Mouse (Mus musculus) induced T-regulatory cell, adult 2 months (primary cell): Measurements from ENCODE around the gene Rspry1.

ENCODE experiments used
- DNase-seq: peaks from one replicate; pipeline ENCODE4 v3.0.0-alpha.2; 2012; ENCODE audit warnings: low read depth

Gene Rspry1

GRCm38 (mm10) chr8:94684287-94684686 lies 82.5 kb downstream of the Rspry1 start:
- DNase-seq = no peak

- DNase-seq = no peak
These were observed 84.2 kb downstream of the Rspry1 start for GRCm38 (mm10) chr8:94685953-94686352.

- no peak for DNase-seq
These were observed 93.0 kb downstream of the Rspry1 start for GRCm38 (mm10) chr8:94694701-94695100.

GRCm38 (mm10) chr8:94695341-94695993 lies 93.7 kb downstream of the Rspry1 start:
- peak; percentile 15 for DNase-seq

GRCm38 (mm10) chr8:94695994-94696384 lies 94.3 kb downstream of the Rspry1 start, which contains the start of gene Pllp:
TSS of gene Pllp (minus strand) at chr8:94696278.
- DNase-seq = peak; percentile 55

- DNase-seq = no peak
These were observed 94.8 kb downstream of the Rspry1 start for GRCm38 (mm10) chr8:94696566-94696965.

GRCm38 (mm10) chr8:94697956-94698355 lies 96.2 kb downstream of the Rspry1 start:
- no peak for DNase-seq

GRCm38 (mm10) chr8:94699366-94699765 lies 97.6 kb downstream of the Rspry1 start:
- DNase-seq = no peak

GRCm38 (mm10) chr8:94700421-94700935 lies 98.7 kb downstream of the Rspry1 start:
- DNase-seq = no peak

GRCm38 (mm10) chr8:94702156-94702555 lies 100.4 kb downstream of the Rspry1 start:
- DNase-seq = no peak

- DNase-seq = peak; percentile 89
These were observed 101.4 kb downstream of the Rspry1 start for GRCm38 (mm10) chr8:94702844-94703813.

- DNase-seq = peak; percentile 100
These were observed 102.4 kb downstream of the Rspry1 start for GRCm38 (mm10) chr8:94703972-94704668.

GRCm38 (mm10) chr8:94704669-94704984 lies 102.9 kb downstream of the Rspry1 start:
- DNase-seq = no peak

GRCm38 (mm10) chr8:94705581-94706245 lies 104.0 kb downstream of the Rspry1 start:
- DNase-seq = no peak

- no peak for DNase-seq
These were observed 105.1 kb downstream of the Rspry1 start for GRCm38 (mm10) chr8:94706732-94707395.
